Mouse (Mus musculus): Measurements from ENCODE around the gene Pip5k1b.

Gene Pip5k1b

DNA sequence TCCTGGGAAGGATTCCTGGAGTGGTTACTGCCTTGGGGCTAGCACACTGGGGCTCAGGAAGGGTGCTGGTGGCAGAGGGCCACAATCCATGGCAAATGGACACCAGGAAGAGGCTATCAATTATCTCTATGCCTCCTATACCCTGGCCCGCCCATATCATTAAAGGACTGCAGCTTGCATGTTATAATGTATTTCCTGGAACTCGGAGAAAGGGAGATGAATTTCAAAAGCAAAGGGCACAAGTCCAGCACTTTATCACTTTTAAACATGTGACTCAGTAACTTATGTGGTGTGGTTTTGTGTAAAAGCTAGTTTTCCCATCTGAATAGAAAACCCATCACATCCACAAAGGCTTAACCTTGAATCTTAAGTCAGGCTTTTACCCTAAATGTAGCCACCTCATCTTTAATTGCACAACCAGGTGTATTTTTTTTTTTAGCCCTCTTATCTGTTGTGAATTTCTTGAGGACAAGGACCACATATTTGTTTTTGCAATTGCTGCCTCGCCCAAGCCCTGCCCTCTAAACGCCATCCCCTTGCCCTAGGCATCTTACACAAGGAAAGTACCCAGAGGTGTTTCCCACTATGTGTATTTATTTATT is 27.4 kb downstream of the Pip5k1b start:
- ChIA-PET CTCF (interaction anchor here in 1 of 4 experiments (1.0 kb wide), 1 partner anchor 28 kb away, joined by 3 read pairs; no protein-coding TSS in a partner anchor), POLR2A (interaction anchor here in 2 of 4 experiments (0.5 to 1.4 kb wide), 8 partner anchors 14 to 903 kb away, joined by 3 to 4 read pairs (median 3); no protein-coding TSS in a partner anchor)

DNA sequence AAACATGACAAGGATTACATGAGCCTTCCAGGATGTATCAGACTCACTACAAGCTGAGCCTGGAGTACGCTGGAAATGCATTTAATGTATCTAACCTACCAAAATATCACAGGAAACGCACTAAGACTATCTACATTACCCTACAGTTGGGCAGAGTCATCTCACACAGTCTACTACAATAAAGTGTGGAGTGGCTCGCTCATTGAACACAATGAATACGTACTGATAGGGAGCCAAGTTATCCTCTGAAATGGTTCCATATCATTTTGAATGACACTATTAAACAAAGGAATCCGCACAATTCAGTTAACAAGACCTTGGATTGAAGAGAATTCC is 28.1 kb downstream of the Pip5k1b start:
- CTCF ChIA-PET, result no interaction called here
- POLR2A ChIA-PET, result interaction anchor here in 2 of 4 experiments (0.5 to 1.5 kb wide), 4 partner anchors 15 to 33 kb away, joined by 3 to 4 read pairs (median 4); no protein-coding TSS in a partner anchor

DNA sequence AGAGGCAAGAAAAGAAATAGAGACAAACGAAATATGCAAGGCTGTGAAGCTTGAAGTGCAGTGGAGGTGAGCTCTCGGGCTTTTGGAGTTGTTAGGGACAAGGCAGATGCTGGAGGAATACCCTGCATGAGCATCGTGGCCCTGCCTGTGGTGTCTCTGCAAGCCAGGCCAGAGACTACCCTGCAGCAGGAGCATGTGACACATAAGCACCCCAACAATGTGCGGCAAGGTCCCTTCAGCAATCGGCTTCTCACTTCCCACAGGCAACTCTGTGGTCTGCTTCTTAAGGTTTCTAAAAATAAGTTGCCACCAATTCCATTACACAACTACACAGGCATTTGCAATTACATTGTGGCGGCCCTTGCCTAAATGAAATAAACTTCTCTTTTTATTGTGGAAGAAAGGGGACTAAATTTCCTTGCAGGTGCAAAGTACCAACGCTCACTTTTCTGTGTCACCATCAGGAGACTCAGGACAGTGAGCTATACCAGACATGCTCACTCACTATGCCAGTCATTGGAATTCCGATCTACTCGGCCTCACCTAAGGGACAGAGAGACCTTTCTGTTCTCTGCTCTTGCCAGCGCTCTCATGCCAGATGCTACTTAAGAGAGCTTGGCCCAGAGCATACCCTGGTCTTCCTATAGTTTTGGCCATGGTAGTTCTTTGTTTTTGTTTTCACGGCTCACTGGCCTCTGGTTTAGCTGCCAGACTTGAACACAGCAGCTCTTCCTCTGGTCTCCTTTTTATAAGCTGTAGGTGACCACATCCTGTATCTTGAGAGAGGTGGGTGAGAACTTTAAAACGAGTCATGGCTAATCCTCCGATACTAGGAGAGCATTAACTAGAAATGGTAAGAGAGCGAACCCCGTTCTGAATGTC is 28.7 kb downstream of the Pip5k1b start:
- ChIA-PET CTCF (interaction anchor here in 2 of 4 experiments (0.5 to 0.6 kb wide), 2 partner anchors 219 to 580 kb away, joined by 3 to 5 read pairs; no protein-coding TSS in a partner anchor), POLR2A (interaction anchor here in 2 of 4 experiments (1.4 to 1.5 kb wide), 2 partner anchors 25 to 32 kb away, joined by 4 read pairs; no protein-coding TSS in a partner anchor)

DNA sequence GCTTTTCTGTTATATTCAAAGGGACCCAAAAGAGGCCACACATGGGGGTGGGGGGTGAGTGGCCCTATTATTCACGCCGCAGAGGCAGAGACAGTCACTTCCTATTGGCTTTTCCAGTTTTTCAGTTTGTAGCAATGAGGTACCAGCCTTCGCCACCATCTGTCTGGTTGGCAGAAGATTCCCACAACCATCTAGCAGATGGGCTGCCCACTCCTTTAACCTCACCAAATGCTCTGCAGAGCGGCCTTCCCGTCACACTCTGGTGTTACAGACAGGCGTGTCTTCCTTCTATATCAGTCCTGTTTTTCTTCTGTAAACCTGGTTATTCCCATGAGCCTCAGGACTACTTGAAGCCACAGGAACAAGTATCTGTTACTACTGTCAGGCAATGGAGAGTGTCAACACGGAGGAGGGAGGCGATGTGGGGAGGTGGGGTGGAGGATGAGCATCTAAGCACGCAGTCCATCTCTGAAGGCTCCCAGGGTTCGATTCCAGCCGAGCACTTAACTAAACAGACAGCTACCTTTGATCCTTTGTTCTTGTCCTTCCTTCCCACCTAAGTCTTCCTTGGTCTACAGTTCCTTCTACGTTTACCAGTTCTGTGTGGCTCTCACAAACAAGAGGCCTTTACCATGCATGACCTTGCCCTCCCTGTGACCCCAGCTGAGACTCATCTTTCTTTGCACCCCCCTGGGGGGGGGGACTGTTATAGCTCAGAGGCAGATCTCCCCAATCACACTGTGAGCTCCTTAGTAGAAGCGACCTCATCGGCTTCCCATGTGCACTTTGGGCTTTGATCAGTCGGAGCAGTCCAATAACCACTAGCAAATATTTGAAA is 32.0 kb downstream of the Pip5k1b start:
- POLR2A ChIA-PET, result interaction anchor here in 3 of 4 experiments (0.6 to 2.1 kb wide), 14 partner anchors 11 to 299 kb away, joined by 3 to 8 read pairs (median 3); partner anchors contain the start of gene Fam122a (in 1 of the 3)
- CTCF ChIA-PET, result interaction anchor here in 3 of 4 experiments (0.5 to 1.2 kb wide), 5 partner anchors 18 to 663 kb away, joined by 3 to 6 read pairs (median 4); no protein-coding TSS in a partner anchor

DNA sequence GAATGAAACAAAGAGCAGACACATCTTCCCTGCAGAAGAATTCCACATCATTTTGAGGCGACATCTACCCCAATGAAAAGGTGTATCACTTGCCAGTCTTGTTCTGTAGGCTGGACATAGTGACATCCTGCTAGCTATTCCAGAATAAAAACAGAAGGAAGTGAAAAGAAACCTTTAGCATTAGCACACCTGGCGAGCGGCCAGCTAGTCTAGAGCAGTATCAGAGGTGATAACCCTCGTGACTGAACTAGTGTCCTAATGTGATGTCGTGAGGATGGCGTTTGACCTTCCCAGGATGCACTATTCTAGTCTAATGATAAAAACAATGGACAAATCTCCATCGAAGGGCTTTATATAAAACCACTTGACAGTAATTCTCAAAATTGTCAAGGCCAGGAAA is 33.7 kb downstream of the Pip5k1b start:
- ChIA-PET CTCF (no interaction called here), POLR2A (interaction anchor here in 1 of 4 experiments (0.7 kb wide), 1 partner anchor 166 kb away, joined by 4 read pairs; no protein-coding TSS in a partner anchor)

DNA sequence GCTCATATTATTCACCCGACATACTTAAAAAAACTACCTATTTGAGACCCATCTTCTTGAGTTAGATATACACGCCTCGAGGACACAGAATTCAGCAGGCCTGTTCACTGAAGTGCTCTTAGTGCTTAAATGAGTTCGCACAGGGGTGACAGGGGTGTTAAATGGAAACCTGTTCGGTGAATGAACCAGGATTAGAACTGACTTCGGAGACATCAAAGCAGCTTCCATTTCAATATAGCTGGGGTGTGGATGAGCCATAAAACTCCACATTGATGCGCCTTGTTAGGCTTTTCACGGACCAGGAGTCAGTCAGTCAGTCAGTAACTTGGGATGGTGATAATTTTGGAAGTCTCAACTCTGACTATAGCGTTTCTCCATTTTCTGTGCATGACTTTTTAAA is 34.5 kb downstream of the Pip5k1b start:
- CTCF ChIA-PET, result no interaction called here
- POLR2A ChIA-PET, result interaction anchor here in 2 of 4 experiments (1.0 to 1.5 kb wide), 4 partner anchors 15 to 69 kb away, joined by 3 read pairs; no protein-coding TSS in a partner anchor

DNA sequence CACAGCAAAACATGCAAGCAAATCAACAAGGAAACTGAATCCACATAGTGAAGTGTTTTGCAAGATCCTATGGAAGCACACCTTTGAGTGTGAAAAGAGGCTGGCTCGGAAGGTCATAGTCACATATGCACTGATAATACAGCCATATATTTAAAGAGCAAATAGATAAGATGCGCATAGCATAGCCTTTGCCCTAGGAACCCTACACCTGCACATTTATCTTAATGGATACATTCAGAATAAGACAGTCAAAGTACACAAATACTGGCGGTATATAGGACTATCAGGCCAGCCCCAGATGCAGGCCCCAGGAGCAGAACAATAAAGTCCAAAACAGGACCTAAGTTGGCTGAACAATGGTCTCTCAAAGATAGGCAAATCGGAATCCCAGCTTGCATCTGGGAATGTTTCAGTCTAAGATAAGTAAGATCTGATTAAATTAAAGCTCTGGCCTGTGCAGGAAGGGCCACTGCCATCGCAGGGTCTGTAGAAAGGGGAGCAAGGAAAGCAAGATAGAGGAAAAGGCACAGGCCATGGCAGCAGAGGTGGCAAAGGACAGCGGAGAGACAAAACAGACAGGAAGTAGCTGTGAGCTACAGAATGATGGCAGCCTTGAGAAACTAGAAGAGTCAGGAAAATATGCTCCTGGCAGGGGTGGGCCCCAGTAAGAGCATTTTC is 35.8 kb downstream of the Pip5k1b start:
- POLR2A ChIA-PET, result interaction anchor here in 2 of 4 experiments (1.1 to 1.5 kb wide), 4 partner anchors 13 to 67 kb away, joined by 3 to 4 read pairs (median 3); partner anchors contain the start of gene Fam122a (in 1 of the 2)
- CTCF ChIA-PET, result no interaction called here

DNA sequence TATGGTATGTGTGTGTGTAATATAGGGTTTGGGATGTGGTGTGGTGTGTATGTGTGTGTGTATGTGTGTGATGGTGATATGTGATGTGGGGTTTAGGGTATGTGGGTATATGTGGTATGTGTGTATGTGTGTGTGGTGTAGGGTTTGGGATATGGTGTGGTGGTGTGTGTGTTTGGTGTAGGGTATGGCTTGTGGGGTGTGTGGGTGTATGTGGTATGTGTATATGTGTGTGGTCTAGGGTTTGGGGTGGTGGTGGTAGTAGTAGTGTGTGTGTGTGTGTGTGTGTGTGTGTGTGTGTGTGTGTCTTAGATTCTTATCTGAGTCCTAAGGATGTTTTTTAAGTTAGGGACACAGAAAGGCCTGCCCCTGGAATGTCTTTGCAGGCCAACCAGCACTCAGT is 37.3 kb downstream of the Pip5k1b start:
- ChIA-PET POLR2A (no interaction called here), CTCF (no interaction called here)

DNA sequence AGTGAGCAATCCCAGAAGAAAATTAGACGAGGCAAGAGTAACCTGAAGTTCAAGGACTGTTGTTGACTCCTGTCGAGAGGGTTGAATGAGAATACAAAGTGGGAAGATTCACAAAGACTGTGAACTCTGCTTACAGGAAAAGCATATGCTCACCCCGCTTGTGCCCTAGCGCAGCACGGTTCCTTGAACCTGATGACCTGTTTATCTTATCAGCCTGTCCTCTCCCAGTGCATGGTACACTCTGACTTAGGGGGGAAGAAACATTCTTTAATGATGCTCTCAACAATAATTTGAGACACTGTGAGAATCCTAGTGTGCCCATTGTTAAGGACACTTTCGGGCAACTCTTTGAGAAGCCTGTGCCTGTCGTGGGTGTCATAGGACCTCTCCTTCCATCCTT is 38.6 kb downstream of the Pip5k1b start:
- ChIA-PET POLR2A (no interaction called here), CTCF (no interaction called here)

DNA sequence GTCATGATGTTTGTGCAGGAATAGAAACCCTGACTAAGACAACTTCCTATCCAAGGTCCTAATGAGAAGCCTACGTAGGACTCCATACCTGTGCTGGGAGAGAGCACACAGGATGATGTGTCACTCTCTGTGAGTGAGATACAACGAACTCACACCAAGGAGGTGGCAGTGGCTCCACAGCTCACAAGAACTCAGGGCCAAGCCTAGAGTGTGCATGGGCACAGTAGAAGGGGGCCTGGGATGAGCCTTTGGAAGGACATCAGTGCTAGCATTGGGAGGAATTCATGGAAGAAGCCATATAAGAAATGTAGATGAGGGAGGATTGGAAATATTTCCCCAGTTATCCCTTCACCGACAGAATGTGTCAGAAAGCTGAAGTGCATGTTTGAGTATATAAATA is 39.7 kb downstream of the Pip5k1b start:
- CTCF ChIA-PET, result no interaction called here
- POLR2A ChIA-PET, result no interaction called here

DNA sequence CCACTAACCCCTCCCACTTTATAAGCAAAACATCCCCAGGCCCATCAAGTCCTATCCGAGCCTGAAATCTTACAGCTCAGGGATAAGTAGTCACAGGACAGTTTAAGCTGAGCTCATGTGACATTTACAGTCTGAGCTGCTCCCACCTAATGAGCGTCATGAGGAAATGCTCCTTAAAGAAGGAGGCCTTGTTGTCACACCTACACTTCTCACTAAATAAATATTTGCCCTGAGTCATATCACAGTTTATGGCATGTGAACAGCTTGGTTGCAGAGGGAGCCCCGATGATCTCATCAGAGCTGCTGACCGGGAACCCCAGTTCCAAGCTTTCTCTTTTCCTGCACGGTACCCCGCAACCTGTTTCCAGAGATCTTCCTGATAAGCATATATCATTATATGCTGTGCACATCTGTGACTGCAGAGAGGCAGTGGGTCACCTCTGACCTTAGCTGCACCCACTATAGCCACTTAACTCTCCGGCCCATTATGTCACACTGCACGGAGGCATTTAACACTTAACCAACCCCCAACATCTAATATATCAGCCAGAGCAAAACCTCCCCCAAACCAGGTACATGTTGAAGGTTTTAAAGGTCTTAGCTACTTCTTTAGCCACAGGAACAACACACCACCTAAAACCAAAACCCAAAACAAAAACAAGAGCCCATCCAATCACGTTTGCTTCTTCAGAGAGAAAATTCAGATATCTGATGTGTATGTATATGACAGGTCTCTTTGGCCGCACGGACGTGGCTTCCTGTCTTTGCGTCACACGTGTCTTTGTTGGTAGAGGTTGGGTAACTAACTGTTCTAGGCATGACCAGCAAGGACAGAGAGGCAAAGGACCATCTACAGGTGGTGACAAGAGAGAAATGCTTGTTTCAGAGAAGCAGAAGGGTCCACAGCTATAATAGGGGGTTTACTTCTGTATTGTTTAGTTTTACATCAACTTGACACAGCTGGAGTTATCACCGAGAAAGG is 40.7 kb downstream of the Pip5k1b start:
- ChIA-PET POLR2A (interaction anchor here in 1 of 4 experiments (0.7 to 0.8 kb wide), 2 partner anchors 17 to 59 kb away, joined by 3 read pairs; no protein-coding TSS in a partner anchor), CTCF (interaction anchor here in 1 of 4 experiments (0.6 kb wide), 1 partner anchor 12 kb away, joined by 3 read pairs; no protein-coding TSS in a partner anchor)

DNA sequence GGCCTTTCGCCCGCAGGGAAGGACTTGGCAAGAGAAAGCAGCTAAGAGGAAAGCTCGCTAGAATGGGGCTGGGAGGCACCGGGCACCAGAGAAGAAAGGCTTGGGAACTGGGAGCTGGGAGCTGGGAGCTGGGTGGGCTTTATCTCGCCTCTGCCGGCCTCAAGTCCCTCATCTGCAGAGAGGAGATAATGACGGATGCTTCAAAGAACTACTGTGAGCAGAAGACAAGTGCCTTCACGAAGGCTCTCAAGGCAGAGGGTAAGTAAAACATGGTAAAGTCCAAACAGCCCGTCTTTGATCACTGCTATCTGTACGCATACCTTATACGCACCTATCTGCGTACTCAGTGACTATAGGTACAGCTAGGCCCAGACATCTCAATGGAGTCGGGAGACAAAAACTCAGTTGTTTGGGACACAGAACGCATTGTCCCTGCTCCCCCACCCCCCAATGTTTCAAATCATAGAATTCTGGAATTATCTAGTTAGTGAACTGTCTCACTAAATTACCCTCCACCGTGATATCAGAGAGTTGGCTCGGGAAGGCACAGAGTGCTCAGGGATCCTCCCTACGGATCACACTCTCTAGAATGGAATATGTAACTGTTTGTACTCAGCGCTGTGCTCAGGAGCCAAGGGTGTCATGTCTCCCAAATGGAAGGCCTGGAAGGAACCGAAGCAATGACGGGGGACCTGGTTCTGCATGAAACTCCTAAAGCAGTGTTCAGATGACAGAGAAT is 42.4 kb downstream of the Pip5k1b start:
- ChIA-PET CTCF (no interaction called here), POLR2A (no interaction called here)

DNA sequence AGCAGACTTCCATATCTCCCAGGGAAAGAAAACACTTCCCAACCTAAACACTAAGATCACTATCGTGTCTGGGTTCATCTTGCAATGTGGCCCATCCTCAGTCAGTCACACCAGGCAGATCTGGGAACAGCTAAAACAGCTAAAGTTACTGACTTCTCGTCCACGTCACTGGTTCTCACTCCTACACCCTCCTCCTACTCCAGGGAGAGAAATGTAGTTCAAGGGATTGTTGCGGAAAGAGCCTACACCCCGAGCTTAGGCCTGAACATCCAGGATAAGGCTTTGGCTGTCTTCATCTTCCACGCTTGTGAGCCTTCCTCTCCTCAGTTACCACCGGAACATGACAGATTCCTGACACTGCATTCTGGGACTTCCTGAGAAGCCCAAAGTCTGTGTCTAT is 43.7 kb downstream of the Pip5k1b start:
- CTCF ChIA-PET, result no interaction called here
- POLR2A ChIA-PET, result no interaction called here

DNA sequence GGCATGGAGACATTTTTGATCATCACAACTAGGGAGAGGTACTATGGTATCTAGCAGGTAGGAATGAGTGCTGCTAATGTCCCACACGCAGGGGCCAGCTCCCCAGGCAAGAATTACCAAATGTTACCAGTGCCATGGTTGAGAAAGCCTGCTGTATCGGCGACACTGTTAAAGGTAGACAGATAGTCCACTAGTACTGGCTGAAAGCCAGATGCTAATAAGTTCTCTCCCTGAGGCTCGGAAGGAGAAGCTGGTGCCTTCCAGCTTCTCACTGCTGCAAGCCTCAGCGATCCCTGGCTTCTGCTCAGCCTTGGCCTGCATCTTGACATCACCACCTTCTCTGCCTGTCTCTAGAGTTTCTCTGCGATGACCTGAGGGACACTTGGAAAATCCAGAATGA is 46.3 kb downstream of the Pip5k1b start:
- CTCF ChIA-PET, result interaction anchor here in 1 of 4 experiments (0.8 kb wide), 1 partner anchor 17 kb away, joined by 3 read pairs; no protein-coding TSS in a partner anchor
- POLR2A ChIA-PET, result no interaction called here

DNA sequence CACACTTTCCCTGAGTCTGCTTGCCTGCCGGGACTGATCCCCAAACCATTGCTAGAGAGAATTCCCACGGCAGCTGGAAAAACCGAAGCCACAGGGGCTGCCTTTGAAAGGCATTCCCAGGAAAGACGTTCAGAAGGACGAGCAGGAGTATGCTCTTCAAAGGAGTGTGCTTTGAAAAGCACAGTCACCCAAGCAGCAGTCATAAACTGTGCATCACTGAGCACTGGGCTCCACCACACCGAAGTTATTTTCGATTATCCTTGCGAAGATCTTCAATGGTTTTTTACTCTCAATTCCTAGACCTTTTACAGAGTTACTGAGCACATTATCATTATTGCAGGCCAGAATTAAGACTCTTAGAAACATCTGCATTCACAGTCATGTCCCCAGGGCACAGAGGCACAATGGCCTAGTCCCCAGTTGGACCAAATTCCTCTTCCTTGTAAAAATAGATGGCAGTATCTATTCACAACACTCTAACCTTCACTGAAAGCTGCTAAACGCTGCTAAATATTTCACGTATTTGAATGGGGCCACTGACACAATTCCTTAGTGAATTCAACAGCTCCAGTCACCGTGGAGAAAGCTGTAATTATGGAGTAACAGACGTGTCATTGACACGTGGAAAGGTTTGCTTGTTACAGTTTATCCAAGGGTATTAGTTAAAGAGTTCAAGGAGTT is 47.4 kb downstream of the Pip5k1b start:
- ChIA-PET CTCF (no interaction called here), POLR2A (no interaction called here)

Data from embryonic stem cell, embryonic (primary cell).